Mouse (Mus musculus) liver, embryonic 12.5 days (tissue): ENCODE measurements around the gene Tbc1d15. TPM values are rescaled to one million over a fixed set of nuclear protein-coding genes. Genes with fewer than 3 reads are reported as not detected.
A peak's percentile ranks its signal among the peaks of the same experiment; 100 is the strongest.
"Not testable (repeated sequence)": the region's sequence is repeated elsewhere in the genome, so short reads cannot be mapped to it uniquely, and the experiment has no call there.

Experiments
- ATAC-seq: fragments of 200-750 bp; cut with Nextera tagmentation; 2 replicates; pipeline ENCODE4 v1.8.0; 2017; ENCODE audit warnings: moderate number of reproducible peaks, mild to moderate bottlenecking, moderate library complexity
- H3K27ac ChIP-seq: fragments of 300-500 bp; sonication (generic); 2 replicates; pipeline ENCODE4 v1.5.1; 2016; ENCODE audit warnings: mild to moderate bottlenecking
- H3K27me3 ChIP-seq: fragments of 300-500 bp; sonication (generic); replicated peaks from 2 replicates; pipeline ENCODE4 v1.6.1; 2016; ENCODE audit warnings: mild to moderate bottlenecking, moderate library complexity
- H3K36me3 ChIP-seq: fragments of 300-500 bp; sonication (generic); 2 replicates; pipeline ENCODE4 v1.6.1; 2016; ENCODE audit warnings: mild to moderate bottlenecking, moderate library complexity
- H3K4me1 ChIP-seq: fragments of 300-500 bp; sonication (generic); 2 replicates; pipeline ENCODE4 v1.6.1; 2016
- H3K4me2 ChIP-seq: fragments of 300-500 bp; sonication (generic); 2 replicates; pipeline ENCODE4 v1.6.1; 2016; ENCODE audit warnings: mild to moderate bottlenecking, moderate library complexity
- H3K4me3 ChIP-seq: fragments of 300-500 bp; sonication (generic); 2 replicates; pipeline ENCODE4 v1.5.1; 2016; ENCODE audit warnings: mild to moderate bottlenecking, moderate library complexity
- H3K9ac ChIP-seq: fragments of 300-500 bp; sonication (generic); 2 replicates; pipeline ENCODE4 v1.6.1; 2016; ENCODE audit warnings: mild to moderate bottlenecking, moderate library complexity
- H3K9me3 ChIP-seq: fragments of 300-500 bp; sonication (generic); replicated peaks from 2 replicates; pipeline ENCODE4 v1.6.1; 2016; ENCODE audit warnings: mild to moderate bottlenecking, moderate library complexity
- WGBS: fragments of 180-500 bp; shearing (Covaris S2); methylation state at CpG from one replicate; pipeline ENCODE4 v1.1.7; 2016; ENCODE audit not compliant: insufficient replicate concordance; 5-methylcytosine and 5-hydroxymethylcytosine counted together
- polyA plus RNA-seq: library from polyadenylated mRNA; unstranded; fragments of >200 nt; fragmentation: Nextera tagmentation; extraction: Ambion mirVana; gene quantifications from 2 replicates; pipeline ENCODE4 v1.2.1, GENCODE M21; 2016

Gene Tbc1d15
- polyA plus RNA-seq, 1 experiment from 2014 or later: 45.0 TPM

- no peaks in the 10 kb centered on the region for H3K4me1 ChIP-seq
- H3K27me3 ChIP-seq: no peaks in the 10 kb centered on the region
- ATAC-seq: peak; percentile 42; the same call in 1 of the 2 replicates
- H3K36me3 ChIP-seq: no peaks in the 10 kb centered on the region
- H3K9ac ChIP-seq: no peak within 1 kb of the TSS
- H3K4me2 ChIP-seq: no peak within 1 kb of the TSS
- H3K27ac ChIP-seq: no peak within 1 kb of the TSS
- H3K9me3 ChIP-seq: no peaks in the 10 kb centered on the region
- H3K4me3 ChIP-seq: no peak within 1 kb of the TSS
- 9% methylated on average over 9 of the region's 9 CpGs for WGBS
Observed at GRCm38 (mm10) chr10:115184697-115185096, 66.6 kb downstream of the Tbc1d15 start, which contains the start of gene Tph2. Gene Tph2, minus strand, starts transcription at chr10:115185022.

- H3K4me3 ChIP-seq: no peak overlapping the region
- no peaks in the 10 kb centered on the region for H3K9me3 ChIP-seq
- no peak overlapping the region for H3K4me2 ChIP-seq
- H3K27ac ChIP-seq: no peak overlapping the region
- ATAC-seq: no peak
- H3K27me3 ChIP-seq: no peaks in the 10 kb centered on the region
- 56% methylated on average over 3 of the region's 3 CpGs for WGBS
- no peak overlapping the region for H3K9ac ChIP-seq
- no peaks in the 10 kb centered on the region for H3K4me1 ChIP-seq
- no peaks in the 10 kb centered on the region for H3K36me3 ChIP-seq
Observed at GRCm38 (mm10) chr10:115181034-115181433, 70.2 kb downstream of the Tbc1d15 start.

GRCm38 (mm10) chr10:115178019-115178418, 73.2 kb downstream of the Tbc1d15 start:
- not testable (repeated sequence) for H3K27ac ChIP-seq, H3K27me3 ChIP-seq, H3K4me3 ChIP-seq, H3K9ac ChIP-seq, H3K36me3 ChIP-seq, H3K4me1 ChIP-seq, H3K4me2 ChIP-seq, H3K9me3 ChIP-seq, ATAC-seq
- WGBS: 39% methylated on average over 6 of the region's 6 CpGs

- no peak overlapping the region for H3K9ac ChIP-seq
- no peak overlapping the region for H3K4me3 ChIP-seq
- ATAC-seq: no peak
- no peaks in the 10 kb centered on the region for H3K4me1 ChIP-seq
- no peaks in the 10 kb centered on the region for H3K36me3 ChIP-seq
- no peaks in the 10 kb centered on the region for H3K9me3 ChIP-seq
- H3K4me2 ChIP-seq: no peak overlapping the region
- no peaks in the 10 kb centered on the region for H3K27me3 ChIP-seq
- no peak overlapping the region for H3K27ac ChIP-seq
- 52% methylated on average over 12 of the region's 12 CpGs for WGBS
Observed at GRCm38 (mm10) chr10:115175591-115175991, 75.7 kb downstream of the Tbc1d15 start.

GRCm38 (mm10) chr10:115173336-115173735, 77.9 kb downstream of the Tbc1d15 start:
- no peak for ATAC-seq
- 68% methylated on average over 10 of the region's 10 CpGs for WGBS
- Histone ChIP-seq H3K36me3 (no peaks in the 10 kb centered on the region), H3K9ac (no peak overlapping the region), H3K27ac (no peak overlapping the region), H3K27me3 (no peaks in the 10 kb centered on the region), H3K4me3 (no peak overlapping the region), H3K4me1 (no peaks in the 10 kb centered on the region), H3K4me2 (no peak overlapping the region), H3K9me3 (no peaks in the 10 kb centered on the region)

GRCm38 (mm10) chr10:115171351-115171818, 79.9 kb downstream of the Tbc1d15 start:
- H3K27me3 ChIP-seq: no peaks in the 10 kb centered on the region
- H3K9me3 ChIP-seq: no peaks in the 10 kb centered on the region
- H3K4me2 ChIP-seq: no peak overlapping the region
- no peak overlapping the region for H3K27ac ChIP-seq
- ATAC-seq: no peak
- WGBS: 52% methylated on average over 8 of the region's 8 CpGs
- no peaks in the 10 kb centered on the region for H3K36me3 ChIP-seq
- H3K9ac ChIP-seq: no peak overlapping the region
- no peak overlapping the region for H3K4me3 ChIP-seq
- no peaks in the 10 kb centered on the region for H3K4me1 ChIP-seq

GRCm38 (mm10) chr10:115170496-115171350, 80.5 kb downstream of the Tbc1d15 start:
- WGBS: 68% methylated on average over 7 of the region's 7 CpGs
- no peak overlapping the region for H3K4me2 ChIP-seq
- ATAC-seq: no peak
- H3K4me3 ChIP-seq: no peak overlapping the region
- no peaks in the 10 kb centered on the region for H3K9me3 ChIP-seq
- H3K27me3 ChIP-seq: no peaks in the 10 kb centered on the region
- no peaks in the 10 kb centered on the region for H3K4me1 ChIP-seq
- H3K9ac ChIP-seq: no peak overlapping the region
- H3K36me3 ChIP-seq: no peaks in the 10 kb centered on the region
- no peak overlapping the region for H3K27ac ChIP-seq

- Histone ChIP-seq H3K9ac (no peak overlapping the region), H3K4me1 (no peaks in the 10 kb centered on the region), H3K27me3 (peaks cover 2% of the 10 kb centered on the region; the same call in 1 of the 2 replicates), H3K27ac (no peak overlapping the region), H3K36me3 (no peaks in the 10 kb centered on the region), H3K9me3 (no peaks in the 10 kb centered on the region), H3K4me2 (no peak overlapping the region), H3K4me3 (no peak overlapping the region)
- no peak for ATAC-seq
- 58% methylated on average over 9 of the region's 9 CpGs for WGBS
Observed at GRCm38 (mm10) chr10:115169410-115169809, 81.9 kb downstream of the Tbc1d15 start.

- Histone ChIP-seq H3K9ac (no peak overlapping the region), H3K27ac (no peak overlapping the region), H3K9me3 (no peaks in the 10 kb centered on the region), H3K27me3 (peaks cover 13% of the 10 kb centered on the region), H3K36me3 (no peaks in the 10 kb centered on the region), H3K4me2 (no peak overlapping the region), H3K4me3 (no peak overlapping the region), H3K4me1 (no peaks in the 10 kb centered on the region)
- 55% methylated on average over 5 of the region's 5 CpGs for WGBS
- no peak for ATAC-seq
Observed at GRCm38 (mm10) chr10:115160289-115160688, 91.0 kb downstream of the Tbc1d15 start.

Other genes with a start within 250 kb of the Tbc1d15 start
- gene Tph2, start 66.4 kb downstream of the Tbc1d15 start, polyA plus RNA-seq: not detected in 2 replicates
- gene Rab21, start 64.1 kb upstream of the Tbc1d15 start, polyA plus RNA-seq: 4.8 and 6.1 TPM in 2 replicates
- 15.0 and 16.7 TPM in 2 replicates for gene Tmem19, start 111.0 kb upstream of the Tbc1d15 start, polyA plus RNA-seq
- gene Thap2, start 133.0 kb upstream of the Tbc1d15 start, polyA plus RNA-seq: 10.1 and 10.5 TPM in 2 replicates
- 15.5 and 15.9 TPM in 2 replicates for gene Zfc3h1, start 133.5 kb upstream of the Tbc1d15 start, polyA plus RNA-seq